Mouse (Mus musculus) ES-Bruce4 (cell line): Measurements from ENCODE around the gene Fam43a.

ENCODE experiments used
- CTCF ChIP-seq: IDR thresholded peaks from one replicate; pipeline ENCODE4 v1.8.1; 2011; ENCODE audit warnings: low read depth, low read length
- EP300 ChIP-seq: IDR thresholded peaks from 2 replicates; pipeline ENCODE4 v1.6.1; 2011; ENCODE audit warnings: low read depth, low read length; ENCODE audit not compliant: insufficient read depth
- POLR2A ChIP-seq: IDR thresholded peaks from one replicate; pipeline ENCODE4 v1.8.1; 2011; ENCODE audit warnings: low read length; ENCODE audit not compliant: insufficient read depth

DNA sequence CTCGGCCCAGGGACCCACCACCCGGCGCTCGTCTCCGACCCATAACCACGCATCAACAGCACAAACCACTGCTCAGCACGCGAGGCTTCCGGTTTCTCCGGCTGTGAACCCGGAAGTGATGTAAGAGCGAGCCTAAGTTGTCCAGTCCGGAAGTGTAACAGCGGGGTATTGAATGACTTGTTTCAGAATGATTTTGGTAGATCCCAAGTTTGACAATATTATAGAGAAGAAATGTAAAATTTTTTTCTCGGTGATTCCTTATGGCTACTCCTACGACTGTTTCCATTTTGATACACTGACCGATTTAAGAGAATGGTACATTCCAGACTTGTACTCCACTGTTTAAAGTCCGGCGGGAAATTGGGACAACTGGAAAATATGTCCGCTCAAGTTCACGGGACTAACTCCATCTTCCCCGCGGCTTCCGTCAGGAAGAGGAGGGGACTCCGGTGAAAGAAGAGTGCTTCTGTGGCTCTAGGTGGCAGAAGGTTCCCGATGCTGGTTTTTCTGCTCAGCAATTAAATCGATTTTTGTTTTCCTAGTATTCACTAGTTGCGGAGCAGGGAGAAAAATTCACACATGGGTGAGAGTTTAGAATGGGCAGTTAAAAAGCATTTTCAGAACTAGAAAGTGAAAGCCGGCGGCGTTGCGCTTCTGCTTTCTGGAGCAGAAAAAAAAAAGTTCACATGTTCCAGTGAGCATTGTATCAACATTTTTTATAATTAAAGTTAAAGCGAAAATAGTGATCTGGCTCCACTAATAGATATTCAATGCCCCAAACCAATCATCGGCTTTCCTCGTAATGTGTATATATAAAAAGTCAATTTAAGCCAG is 11.8 kb upstream of the Fam43a start, which contains the start of gene Lsg1:
- TF ChIP-seq POLR2A (peak; percentile 30), EP300 (0 out of 2 replicates have a peak, but pooled peaks have one; percentile 32), CTCF (peak; percentile 1)
